Mouse (Mus musculus) retina, postnatal 1 day (tissue): ENCODE data around the gene Egln1.
A peak's percentile ranks its signal among the peaks of the same experiment; 100 is the strongest.

Experiments used
- DNase-seq: peaks from one replicate; pipeline ENCODE4 v3.0.0-alpha.2; 2012

The Egln1 gene

DNA sequence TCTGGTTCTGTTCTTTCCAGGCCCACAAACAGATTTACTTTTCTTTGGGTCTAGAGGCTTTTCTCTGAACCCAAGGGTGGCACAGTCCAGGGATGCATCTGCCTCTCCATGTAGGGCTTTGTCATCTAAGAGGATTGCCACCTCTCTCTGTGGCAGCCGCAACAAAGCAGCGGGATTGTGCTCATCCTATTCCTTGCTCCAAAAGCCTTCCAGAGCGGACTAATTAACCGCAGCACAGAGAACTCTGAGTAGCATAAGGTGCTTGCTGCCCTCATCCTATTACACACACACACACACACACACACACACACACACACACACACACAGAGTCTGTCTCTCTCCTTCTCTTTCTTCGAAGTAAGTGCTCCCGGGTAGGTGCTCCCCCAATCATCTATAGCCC lies 5.3 kb downstream of the Egln1 start:
- peak; percentile 84 for DNase-seq

DNA sequence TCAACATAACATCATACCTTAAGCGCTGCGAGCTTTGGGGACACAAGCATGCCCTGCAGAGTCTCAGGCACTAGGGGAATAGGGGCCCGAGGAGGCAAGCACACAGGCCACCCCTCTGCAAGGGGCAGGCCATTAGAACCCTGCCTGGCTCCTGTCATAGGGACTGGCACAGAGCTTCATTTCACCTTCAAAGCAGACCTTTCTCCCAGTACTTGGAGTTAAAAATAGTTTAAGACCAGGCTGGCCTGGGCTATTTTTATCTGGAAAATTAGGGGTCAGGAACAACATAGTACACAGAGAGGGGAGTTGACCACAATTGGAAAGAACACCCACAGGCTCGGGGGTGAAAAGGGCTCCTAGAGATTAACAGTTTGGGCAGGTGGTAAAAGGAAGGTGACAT lies 11.8 kb downstream of the Egln1 start:
- DNase-seq: no peak

DNA sequence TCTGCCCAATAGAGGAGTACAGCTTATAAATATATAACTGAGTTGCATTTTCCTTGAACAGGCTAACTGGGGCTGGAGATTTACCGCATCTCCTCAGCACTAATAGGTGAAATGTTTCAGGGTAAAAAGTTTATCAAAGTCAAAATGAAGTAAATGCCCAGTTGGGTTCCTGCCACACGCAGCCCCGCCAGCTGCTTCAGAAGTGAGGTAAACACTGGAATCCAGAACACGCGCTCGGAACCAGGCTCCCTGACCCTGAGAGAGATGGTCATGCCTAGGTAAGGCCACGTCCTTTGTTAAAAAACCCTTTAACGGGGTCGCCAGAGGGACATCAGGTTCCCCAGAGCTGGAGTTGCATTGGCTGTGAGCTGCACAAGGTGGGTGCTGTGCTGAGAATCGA lies 12.4 kb downstream of the Egln1 start:
- no peak for DNase-seq

DNA sequence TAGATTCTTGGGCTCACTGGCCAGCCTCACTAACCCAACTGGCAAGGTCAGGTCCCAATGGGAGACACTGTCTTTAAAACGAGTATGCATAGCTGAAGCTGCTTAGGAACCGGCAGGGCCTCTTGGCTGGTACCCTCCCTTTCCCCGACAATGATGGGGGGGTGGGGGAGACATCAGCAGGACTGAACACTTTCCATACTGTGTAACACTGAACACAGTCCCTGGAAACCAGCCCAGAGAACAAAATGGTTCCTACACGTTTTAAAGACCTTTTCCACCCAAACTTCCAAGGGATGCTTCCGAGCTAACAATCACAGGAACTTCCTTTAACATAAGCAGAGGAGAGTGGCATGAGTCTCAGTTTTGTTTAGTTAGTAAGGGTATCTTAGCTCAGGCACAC lies 14.0 kb downstream of the Egln1 start:
- DNase-seq: no peak

DNA sequence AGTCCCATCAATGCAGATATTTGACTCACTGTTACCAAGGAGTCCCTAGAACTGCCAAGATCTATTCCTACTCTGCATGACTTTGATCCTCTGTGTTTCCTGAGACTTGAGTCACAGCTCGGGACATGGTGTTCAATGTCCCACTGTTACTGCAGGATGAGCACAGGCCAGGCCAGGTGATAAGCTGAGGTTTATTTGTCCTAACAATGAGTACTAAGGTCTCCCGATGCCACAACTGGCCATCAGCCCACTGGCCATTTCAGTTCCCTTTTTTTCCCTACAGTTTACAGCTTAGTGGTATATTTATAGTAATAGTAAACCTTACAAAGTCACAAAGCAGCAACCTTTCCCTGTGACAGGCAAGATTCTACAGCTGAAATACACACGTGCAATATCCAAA lies 16.7 kb downstream of the Egln1 start:
- no peak for DNase-seq

DNA sequence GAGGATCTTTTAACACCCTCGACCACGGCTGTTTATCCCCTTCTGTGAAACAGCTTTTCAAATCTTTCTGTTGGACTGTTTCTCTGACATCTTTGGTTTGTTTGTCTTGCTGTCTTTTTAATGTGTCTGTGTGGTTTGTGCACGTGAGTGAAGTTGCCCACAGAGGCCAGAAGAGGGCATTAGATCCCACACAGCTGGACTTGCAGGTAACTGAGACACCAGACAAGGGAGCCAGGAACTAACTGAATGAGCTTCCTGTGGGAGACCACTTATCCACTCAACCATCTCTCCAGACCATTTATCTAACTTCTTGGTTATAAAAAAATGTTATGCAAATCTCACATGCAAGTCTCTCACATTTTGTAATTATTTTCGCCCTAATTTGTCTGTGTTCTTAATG lies 18.5 kb downstream of the Egln1 start:
- no peak for DNase-seq

DNA sequence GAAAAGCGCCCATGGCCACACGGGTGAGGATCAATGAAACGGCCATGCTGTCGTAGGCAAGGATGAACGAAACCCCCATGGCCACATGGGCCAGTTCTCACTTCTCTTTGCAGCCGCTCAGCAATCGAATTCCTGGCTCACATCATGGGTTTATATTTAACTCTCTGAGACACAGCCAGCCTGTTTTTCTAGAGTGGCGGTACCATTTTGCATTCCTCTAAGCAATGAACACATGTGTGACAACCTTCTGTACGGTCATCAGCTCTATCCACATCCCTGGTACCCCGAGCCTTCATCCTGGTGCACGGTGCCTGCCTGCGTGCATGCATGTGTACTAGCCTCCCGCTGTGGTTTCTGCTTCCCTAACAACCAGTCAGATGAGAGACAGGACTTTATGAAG lies 19.0 kb downstream of the Egln1 start:
- no peak for DNase-seq

DNA sequence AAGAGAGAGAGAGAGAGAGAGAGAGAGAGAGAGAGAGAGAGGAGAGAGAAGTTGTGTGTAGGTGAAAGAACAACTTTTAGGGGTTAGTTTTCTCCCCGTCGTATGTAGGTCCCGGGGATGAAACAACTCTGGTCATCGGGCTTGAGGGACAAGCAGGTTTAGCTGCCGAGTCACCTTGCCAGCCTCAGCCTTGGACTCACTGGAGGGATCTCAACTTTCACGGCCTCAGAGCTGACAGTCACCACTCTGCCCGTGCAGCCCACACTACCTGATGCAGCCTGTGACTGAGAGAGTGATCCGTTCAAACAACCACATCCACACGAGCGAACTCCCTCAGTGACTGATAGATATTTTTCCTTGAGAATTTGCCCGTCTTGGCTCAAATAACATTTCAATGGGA lies 20.1 kb downstream of the Egln1 start:
- DNase-seq: no peak

DNA sequence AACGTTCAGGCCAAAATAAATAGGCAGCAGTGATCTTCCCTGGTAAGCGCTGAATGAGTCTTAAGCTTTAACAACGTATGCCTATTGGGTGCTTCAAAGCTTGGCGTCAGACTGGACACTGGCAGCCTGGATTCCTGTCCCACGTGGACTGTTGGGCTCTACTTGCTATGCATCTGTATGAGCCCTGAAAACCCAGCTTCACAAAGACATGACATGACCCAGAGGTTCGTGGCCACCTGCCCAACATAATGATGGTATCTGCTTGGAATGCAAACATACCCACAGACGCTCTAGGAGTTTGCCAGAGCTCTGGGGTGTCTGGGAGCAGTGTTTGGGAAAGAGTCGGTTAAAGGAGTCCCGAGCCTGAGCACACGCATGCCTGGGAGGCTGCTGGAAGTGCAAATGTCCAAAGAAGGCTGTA lies 22.8 kb downstream of the Egln1 start:
- no peak for DNase-seq

DNA sequence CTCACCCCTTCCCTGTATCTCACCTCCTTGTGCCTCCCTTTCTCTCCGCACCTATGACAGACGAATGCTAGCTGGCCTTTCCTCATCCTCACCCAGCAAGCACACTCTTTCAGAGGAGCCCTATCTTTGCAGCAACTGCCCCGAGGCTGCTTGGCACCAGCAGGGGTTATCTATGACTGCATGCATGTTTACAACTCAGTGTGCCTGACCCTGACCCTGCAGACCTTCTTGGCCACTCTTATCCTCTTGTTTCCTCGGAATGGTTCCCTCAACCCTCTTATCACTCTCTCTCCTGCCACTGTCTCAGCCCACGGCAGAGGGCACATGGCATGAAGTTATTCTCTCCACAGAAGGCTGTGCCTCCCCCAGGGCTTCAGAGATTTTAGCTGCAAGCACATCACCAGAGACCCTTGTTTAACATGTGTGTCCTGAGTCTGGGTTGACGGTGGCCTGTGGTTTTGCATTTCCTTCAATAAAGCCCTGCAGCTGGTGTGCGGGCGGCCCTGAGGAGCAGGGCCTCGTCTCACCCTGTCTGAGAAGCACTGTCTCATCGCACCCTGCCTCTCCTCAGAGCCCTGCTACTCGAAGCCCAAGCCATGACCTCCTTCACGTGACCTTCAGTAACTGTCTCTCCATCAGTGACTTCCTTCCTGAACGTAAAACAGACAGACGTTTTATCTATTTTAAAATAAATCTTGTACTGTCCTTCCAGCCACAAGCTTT lies 23.4 kb downstream of the Egln1 start:
- DNase-seq: no peak

DNA sequence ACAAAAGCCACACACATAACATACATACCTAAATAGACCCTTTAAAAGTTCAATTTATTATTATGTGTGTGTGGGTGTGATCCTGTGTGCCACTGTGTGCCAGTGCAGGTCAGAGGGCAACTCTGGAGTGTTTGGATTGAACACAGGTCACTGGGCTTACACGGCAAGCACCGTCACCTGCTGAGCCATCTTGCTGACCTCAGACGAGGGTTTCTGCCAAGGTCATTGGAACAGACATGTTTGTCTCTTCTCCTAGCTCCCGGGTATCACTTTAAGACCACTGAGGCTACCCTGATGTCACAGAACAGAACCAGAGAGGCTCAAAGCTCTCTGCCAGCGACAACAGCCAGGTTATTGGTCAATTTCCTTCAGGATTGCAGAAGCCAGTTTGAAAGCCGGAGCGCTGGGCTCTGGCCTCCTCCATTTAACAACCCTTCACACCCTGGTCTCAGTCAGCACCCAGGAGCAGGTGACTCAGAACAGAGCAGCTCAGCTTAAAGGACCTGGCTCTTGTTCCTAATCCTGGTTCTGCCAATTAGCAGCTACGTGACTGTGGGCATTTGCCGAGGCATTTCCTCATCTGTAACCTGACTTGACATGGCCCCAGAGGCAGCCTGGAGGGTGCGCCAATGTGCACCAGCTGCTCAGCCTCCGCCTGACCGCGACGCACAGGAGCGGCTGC lies 25.0 kb downstream of the Egln1 start:
- DNase-seq: peak; percentile 38

DNA sequence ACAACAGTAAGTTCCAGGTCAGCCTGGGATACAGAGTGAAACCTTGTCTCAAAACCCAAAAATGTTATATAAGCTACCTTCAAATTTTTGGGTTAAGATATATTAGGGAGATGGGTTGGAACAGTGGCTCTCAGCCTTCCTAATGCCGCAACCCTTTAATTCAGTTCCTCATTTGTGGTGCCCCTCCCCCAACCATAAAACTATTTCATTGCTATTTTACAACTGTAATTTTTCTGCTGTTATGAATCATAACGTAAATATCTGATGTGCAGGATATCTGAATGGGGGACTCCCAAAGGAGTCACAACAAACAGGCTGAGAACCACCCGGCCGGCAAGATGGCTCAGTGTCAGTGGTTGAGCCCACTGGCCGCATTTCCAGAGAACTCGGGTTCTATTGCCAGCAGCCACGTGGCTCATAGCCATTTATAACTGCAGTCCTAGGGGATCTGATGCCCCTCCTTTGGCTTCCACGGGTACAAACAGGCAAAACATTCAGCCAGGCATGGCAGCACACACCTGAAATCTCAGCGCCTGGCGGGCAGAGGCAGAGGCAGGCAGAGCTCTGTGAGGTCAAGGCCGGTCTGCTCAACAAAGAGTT lies 26.5 kb downstream of the Egln1 start:
- no peak for DNase-seq

DNA sequence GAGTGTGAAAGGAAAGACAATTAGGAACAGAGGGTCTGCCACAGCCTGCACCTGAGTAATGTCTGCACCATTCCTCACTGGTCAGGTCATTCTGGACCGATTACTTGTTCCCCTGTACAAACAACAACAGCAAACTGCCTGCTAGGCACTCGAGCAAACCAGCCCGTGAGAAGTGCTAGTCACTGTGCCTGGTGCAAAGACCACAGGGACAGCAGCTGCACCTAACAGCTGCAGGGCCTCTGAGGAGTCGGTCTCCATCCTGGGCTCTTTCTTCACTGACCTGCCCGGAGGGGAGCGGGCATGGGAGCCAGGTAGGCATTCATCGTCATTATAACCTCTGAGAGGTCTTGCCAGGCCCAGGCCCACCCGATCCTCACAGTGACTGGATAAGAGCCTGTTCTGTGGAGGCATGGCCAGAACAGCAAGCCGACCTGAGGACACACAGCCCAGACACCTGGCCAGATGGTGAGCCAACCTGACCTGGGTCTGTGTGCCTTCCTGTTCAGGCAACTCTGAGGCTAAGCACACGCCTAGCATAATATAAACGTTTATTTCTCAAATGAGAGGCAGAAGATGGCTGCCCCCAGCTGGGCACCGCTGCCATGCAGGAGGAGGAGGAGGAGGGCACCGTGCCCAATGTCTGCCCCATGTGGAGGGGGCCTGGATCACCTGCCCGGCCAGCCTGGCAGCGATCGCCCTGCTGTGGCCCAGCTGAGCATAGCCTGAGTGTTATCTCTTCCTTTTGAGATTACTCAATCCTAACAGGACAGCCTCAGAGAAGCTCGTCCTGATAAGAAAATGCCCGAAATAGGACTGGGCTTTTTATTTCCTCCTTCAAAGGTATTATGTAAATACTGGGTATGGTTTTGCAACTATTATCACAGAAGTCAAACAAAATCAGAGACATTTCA lies 27.5 kb downstream of the Egln1 start:
- no peak for DNase-seq

DNA sequence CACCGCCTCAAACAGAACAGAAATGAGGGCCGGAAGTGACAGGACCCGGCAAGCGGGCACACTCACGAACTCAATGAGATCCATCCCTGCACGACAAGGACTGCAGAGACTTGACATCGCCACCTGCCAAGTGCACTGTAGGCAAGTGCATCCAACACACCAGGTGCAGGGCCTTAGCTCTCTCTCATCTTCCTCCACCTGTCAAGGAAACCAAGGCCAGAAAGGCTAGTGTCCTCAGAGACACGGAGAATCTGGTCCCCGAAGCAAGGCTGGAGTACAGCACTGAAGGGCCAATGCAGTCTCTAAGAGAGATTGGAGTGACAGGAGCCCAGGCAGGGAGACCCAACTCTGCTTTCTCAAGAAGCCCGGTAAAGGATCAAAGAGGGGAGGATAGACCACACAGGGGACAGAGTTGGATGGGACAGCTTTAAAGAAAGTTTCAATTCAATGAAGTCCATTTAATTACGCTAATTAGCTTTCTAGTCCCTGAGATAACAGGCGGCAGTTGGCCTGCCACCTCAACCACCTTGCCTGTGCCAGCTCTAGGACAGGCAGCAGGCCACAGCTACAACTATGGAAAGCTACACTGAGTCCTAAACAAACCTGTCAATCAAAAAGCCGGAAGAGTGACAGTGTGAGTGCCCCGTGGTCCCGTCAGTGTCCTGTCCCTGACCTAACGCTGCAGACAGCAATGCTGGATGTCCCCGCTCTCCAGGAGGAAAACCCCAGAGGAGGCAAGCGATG lies 31.2 kb downstream of the Egln1 start:
- DNase-seq: no peak

DNA sequence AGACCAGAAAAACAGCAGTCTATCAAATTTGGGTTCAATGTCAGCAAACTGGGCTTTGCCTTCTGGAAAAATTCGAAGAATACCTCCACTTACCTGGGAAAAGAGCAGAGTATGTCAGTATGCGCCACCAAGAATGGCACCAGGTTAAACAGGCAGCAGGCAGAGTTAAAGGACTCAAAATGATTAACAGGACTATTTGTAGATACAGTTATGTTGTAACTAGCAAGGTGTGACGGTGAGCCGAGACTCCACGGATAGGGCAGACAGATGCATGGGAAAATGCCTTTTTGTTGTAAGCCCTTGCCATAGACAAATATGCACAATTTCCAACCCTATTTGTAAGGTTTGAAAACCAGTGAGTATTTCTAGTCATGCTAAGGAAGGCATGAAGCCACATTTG lies 35.1 kb downstream of the Egln1 start:
- no peak for DNase-seq

DNA sequence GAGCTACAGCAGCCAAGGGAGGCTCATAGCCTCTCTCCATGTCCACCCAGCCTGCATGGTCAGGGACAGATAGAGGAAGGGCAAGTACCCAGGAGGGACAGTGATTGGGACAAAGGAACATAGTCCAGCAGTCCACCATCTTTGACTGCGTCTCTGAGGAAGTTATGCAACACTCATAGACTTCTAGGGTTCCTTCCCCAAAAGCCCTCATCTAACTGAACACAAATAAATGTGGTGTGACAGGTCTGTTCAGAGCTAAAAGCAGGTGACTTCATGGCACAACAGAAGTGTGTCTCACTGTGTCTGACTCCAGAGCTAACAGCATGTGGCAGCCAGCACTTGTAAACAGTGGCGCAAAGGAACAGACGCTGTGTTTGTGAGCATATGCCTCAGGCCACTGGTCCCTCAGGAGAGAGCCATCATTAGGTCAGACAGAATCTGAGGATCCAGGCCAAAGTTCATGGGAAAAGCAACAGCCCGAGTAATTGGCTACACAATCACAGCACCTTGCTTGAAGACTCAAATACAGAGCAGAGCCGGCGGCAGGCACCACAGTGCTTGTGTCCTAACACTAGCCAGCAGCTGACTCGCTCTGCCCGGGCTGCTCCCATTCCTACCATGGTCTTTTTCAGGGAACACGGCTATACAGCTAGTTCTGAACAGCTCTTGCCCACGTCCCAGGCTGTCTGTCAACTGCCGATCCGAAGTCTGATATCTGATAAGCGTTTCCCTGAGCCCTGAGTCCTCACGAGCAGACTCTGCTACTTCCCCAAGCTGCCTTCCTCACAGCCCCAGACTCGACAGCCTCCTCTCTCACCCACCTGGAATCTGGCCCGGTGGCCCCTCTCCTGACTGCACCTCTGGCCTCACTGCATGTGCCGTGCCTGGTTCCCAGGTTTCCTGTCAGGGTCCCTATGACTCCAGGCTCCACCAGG lies 36.9 kb downstream of the Egln1 start:
- DNase-seq: peak; percentile 56

DNA sequence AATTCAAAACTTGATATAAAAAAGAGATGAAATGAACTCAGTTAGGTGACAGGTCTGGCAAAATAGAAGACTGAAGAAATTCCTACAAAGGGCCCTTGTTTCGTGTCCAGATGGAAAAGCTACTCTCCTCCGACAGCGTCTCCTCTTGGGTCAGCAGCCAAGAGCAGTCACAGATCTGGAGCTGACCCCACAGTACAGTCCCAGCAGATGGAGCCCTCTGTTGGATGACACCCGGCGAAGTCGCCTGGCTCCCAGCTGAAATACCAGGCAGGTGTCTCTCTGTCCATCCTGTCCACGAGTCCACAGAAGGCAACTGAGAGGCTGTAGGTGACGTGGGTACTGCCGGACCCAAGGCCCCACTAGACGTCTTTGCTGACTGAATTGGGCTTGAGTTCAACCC lies 38.8 kb downstream of the Egln1 start:
- no peak for DNase-seq

DNA sequence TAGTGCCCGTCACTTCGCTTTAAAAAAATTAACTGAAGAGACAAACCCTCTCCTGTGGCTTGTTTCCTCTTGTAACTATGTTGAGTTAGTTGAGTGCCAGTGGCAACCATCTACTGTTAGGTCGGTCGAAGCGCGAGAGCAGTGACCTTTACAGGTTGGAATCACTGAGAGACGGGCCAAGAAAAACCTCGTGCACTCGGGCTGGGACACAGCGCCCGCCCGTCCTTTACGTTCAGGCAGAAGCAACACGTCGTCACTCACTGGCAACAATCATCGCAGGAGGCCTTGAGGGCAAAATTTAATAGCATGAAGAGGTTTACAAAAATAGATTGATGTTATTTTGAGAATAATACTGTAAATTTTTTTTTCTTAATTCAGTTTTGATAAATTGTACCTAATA lies 39.2 kb downstream of the Egln1 start:
- DNase-seq: no peak

DNA sequence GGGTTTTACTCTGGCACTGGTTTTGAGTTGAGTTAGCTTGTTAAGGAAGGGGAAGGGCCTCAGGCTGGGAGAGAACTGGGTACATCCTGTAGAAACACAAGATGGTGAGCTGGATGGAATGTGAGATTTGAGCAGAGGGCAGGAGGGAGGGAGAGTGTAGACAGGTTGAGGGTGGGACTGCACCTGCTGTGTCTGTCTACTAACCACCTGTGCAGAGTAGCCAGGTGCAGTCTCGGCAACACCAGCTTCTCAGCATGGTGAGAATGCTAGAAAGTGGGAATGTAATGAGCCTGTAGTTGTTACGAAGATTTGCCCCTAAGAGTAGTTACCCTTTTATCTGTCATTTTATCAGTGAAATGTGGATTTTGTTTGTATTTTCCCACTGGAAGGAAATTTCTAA lies 43.6 kb downstream of the Egln1 start:
- DNase-seq: no peak

DNA sequence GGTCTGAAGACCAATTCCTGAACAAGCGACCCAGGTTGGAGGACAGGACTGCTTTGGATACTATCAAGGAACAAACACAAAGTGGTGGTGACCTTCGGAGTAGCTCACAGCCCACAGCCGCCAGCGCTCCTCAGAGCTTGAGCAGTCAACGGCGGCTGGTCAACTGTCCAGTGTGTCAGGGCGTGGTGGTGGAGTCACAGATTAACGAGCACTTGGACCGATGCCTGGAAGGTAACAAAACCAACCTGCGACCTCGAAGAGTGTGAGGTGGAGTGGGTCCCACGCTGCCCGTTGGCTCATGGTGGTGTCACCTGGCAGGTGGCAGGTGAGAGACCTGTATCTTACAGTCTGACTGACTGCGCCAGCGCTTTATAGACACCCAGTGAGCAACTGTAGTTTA lies 45.9 kb downstream of the Egln1 start:
- no peak for DNase-seq

DNA sequence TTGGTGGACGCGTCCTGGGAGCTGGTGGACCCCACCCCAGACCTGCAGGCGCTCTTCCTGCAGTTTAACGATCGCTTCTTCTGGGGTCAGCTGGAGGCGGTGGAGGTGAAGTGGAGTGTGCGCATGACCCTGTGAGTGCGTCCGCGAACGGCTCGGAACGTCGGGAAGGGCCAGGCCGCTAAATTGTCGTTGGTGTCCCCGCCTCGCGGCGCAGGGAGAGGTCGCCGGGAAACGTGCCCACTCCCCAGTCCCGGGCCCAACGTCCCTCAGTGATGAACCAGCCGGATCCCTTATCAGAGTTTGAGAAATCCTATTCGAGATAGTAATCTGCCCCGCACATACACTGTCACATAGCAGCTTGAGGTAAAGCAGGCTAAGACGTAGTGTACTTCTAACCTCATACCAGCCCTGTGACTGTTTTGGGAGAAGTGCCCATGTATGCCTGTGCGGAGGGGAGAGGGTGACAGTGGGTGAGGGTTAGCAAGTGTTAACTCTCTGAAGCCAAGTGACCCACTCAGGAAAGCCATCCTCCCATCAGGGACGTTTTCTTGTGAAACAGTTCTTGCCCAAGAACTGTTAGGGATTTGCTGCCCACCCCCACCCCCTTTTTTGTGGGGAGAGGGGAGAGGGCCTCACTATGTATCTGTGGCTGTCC lies 50.7 kb downstream of the Egln1 start:
- no peak for DNase-seq
